Mouse (Mus musculus): ENCODE data around the gene Cenpx. TPM values are rescaled to one million over a fixed set of nuclear protein-coding genes. Genes with fewer than 3 reads are reported as not detected.

The Cenpx gene
- polyA plus RNA-seq, 1 experiment from 2014 or later = 112 TPM

DNA sequence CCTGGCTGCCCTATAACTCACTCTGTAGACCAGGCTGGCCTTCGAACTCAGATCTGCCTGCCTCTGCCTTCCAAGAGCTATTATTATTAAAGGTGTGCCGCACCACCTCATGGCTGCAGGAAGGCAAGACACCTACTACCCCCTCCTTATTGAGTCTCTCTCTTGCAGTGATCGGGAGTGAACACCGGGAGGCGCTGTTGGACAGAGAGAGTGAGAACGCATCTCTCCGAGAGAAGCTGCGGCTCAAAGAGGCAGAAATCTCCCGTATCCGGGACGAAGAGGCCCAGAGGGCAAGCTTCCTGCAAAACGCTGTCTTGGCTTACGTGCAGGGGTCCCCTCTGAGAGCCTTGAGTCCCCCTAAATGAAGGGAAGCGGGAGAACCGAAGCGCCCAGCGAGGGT is 6.9 kb upstream of the Cenpx start:
- Histone ChIP-seq H3K9ac (ENCODE audit: low read length) (peak overlapping the region; percentile 82), H3K4me2 (ENCODE audit: low read depth) (peak overlapping the region; percentile 99), H3K4me3 (ENCODE audit: low read depth, low read length) (peak overlapping the region; percentile 60), H3K9me3 (ENCODE audit: control insufficient read depth, low read length) (no peaks in the 10 kb centered on the region), H3K27me3 (ENCODE audit: control insufficient read depth, insufficient read depth, low read length) (peaks cover 13% of the 10 kb centered on the region), H3K27ac (ENCODE audit: low read depth, low read length) (no peak overlapping the region), H3K4me1 (ENCODE audit: control insufficient read depth, insufficient read depth, low read length) (peaks cover 14% of the 10 kb centered on the region), H3K36me3 (ENCODE audit: control insufficient read depth, insufficient read depth, low read length) (peaks cover 6% of the 10 kb centered on the region)
- WGBS = 11% methylated on average over 17 of the region's 17 CpGs
- 0 out of 2 replicates have a peak, but pooled peaks have one; percentile 5 for ATAC-seq (ENCODE audit: insufficient read depth, low FRiP score, low TSS enrichment)
- peak; percentile 92 for DNase-seq (ENCODE audit: low spot score)

DNA sequence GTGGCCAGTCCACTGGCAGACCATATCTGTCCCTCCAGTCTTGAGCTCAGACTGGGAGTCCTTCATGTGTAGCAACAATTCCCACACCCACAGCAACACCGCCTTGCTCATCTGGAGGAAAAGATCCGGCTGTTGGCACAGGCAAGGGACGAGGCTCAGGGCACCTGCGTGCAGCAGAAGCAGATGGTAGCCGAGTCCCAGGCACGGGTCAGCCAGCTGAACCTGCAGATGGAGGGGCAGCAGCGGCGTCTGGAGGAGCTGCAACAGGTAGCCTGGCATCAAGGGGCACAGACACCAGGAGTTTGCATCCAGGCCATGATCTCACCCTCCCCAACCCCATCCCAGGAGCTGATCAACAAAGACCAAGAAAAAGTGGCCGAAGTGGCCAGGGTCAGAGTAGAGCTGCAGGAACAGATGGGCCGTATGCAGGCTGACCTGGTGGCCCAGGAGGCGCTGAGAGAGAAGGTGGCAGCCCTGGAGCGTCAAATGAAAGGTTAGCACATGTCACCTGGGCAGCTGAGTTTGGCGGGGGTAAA is 6.4 kb upstream of the Cenpx start:
- Histone ChIP-seq H3K27ac (ENCODE audit: low read depth, low read length) (no peak overlapping the region), H3K27me3 (ENCODE audit: control insufficient read depth, insufficient read depth, low read length) (peaks cover 13% of the 10 kb centered on the region), H3K36me3 (ENCODE audit: control insufficient read depth, insufficient read depth, low read length) (peaks cover 6% of the 10 kb centered on the region), H3K4me1 (ENCODE audit: control insufficient read depth, insufficient read depth, low read length) (peaks cover 14% of the 10 kb centered on the region), H3K4me2 (ENCODE audit: low read depth) (no peak overlapping the region), H3K9me3 (ENCODE audit: control insufficient read depth, low read length) (no peaks in the 10 kb centered on the region), H3K4me3 (ENCODE audit: low read depth, low read length) (no peak overlapping the region), H3K9ac (ENCODE audit: low read length) (no peak overlapping the region)
- DNase-seq (ENCODE audit: low spot score) (no peak), ATAC-seq (ENCODE audit: insufficient read depth, low FRiP score, low TSS enrichment) (no peak)
- WGBS = 89% methylated on average over 13 of the region's 13 CpGs

- DNase-seq (ENCODE audit: low spot score) = no peak
- WGBS = 91% methylated on average over 9 of the region's 9 CpGs
These were observed 5.7 kb upstream of the Cenpx start for GRCm38 (mm10) chr11:120719242-120719641.

DNA sequence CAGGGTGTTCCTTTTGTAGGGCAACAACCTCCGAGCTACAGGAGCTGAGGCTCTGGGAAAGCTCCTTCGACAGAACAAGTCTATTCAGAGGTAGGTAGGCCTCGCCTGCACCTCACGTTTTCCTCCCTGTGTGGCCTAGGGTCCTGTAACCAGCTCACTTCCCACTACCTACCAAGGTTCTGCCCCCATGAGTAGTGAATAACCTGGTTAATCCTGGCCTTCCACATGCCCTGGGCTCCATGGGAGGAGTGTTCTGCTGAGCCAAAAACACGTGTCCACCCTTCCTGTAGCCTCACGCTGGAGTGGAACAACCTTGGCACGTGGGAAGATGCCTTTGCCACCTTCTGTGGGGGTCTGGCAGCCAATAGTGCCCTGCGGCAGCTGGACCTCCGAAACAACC is 1.6 kb upstream of the Cenpx start:
- H3K9me3 ChIP-seq (ENCODE audit: control insufficient read depth, low read length) = no peaks in the 10 kb centered on the region
- ATAC-seq (ENCODE audit: insufficient read depth, low FRiP score, low TSS enrichment) (no peak), DNase-seq (ENCODE audit: low spot score) (no peak)
- H3K4me2 ChIP-seq (ENCODE audit: low read depth) = no peak overlapping the region
- H3K4me1 ChIP-seq (ENCODE audit: control insufficient read depth, insufficient read depth, low read length) = peaks cover 12% of the 10 kb centered on the region
- peaks cover 6% of the 10 kb centered on the region for H3K36me3 ChIP-seq (ENCODE audit: control insufficient read depth, insufficient read depth, low read length)
- no peak overlapping the region for H3K9ac ChIP-seq (ENCODE audit: low read length)
- H3K27ac ChIP-seq (ENCODE audit: low read depth, low read length) = no peak overlapping the region
- H3K27me3 ChIP-seq (ENCODE audit: control insufficient read depth, insufficient read depth, low read length) = no peaks in the 10 kb centered on the region
- H3K4me3 ChIP-seq (ENCODE audit: low read depth, low read length) = no peak overlapping the region
- 90% methylated on average over 9 of the region's 9 CpGs for WGBS

More at GRCm38 (mm10) chr11:120719242-120719641, 5.7 kb upstream of the Cenpx start:
- ATAC-seq (ENCODE audit: insufficient read depth, low FRiP score, low TSS enrichment) = no peak
- Histone ChIP-seq H3K27me3 (ENCODE audit: control insufficient read depth, insufficient read depth, low read length) (peaks cover 13% of the 10 kb centered on the region), H3K9ac (ENCODE audit: low read length) (no peak overlapping the region), H3K9me3 (ENCODE audit: control insufficient read depth, low read length) (no peaks in the 10 kb centered on the region), H3K27ac (ENCODE audit: low read depth, low read length) (no peak overlapping the region), H3K4me3 (ENCODE audit: low read depth, low read length) (no peak overlapping the region), H3K4me2 (ENCODE audit: low read depth) (no peak overlapping the region), H3K36me3 (ENCODE audit: control insufficient read depth, insufficient read depth, low read length) (peaks cover 6% of the 10 kb centered on the region), H3K4me1 (ENCODE audit: control insufficient read depth, insufficient read depth, low read length) (peaks cover 21% of the 10 kb centered on the region)

DNA sequence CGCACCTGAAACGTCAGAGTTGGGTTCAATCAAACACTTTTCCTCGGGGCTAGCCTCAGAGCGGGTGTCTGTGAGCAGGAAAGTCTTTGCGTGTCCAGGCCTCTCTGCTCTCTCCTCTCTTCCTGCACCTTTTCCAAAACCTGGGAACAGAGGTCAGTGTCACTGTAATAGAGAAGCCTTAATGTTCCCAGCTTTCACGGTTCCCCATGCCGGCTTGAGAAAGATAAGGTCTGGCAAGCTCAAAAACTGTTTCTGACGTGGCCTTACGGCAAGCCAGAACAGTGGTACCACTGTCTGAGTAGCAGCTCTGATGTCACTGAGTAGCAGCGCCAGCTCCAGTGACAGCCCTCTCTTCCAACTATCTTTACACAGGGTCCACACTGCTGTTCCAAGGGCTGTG is 1.0 kb upstream of the Cenpx start:
- Histone ChIP-seq H3K27ac (ENCODE audit: low read depth, low read length) (no peak overlapping the region), H3K4me2 (ENCODE audit: low read depth) (peak overlapping the region; percentile 96), H3K36me3 (ENCODE audit: control insufficient read depth, insufficient read depth, low read length) (peaks cover 6% of the 10 kb centered on the region), H3K9me3 (ENCODE audit: control insufficient read depth, low read length) (no peaks in the 10 kb centered on the region), H3K4me1 (ENCODE audit: control insufficient read depth, insufficient read depth, low read length) (peaks cover 12% of the 10 kb centered on the region), H3K27me3 (ENCODE audit: control insufficient read depth, insufficient read depth, low read length) (no peaks in the 10 kb centered on the region), H3K9ac (ENCODE audit: low read length) (peak overlapping the region; percentile 62), H3K4me3 (ENCODE audit: low read depth, low read length) (peak overlapping the region; percentile 65)
- 60% methylated on average over 10 of the region's 10 CpGs for WGBS
- no peak for DNase-seq (ENCODE audit: low spot score)
- ATAC-seq (ENCODE audit: insufficient read depth, low FRiP score, low TSS enrichment) = no peak

DNA sequence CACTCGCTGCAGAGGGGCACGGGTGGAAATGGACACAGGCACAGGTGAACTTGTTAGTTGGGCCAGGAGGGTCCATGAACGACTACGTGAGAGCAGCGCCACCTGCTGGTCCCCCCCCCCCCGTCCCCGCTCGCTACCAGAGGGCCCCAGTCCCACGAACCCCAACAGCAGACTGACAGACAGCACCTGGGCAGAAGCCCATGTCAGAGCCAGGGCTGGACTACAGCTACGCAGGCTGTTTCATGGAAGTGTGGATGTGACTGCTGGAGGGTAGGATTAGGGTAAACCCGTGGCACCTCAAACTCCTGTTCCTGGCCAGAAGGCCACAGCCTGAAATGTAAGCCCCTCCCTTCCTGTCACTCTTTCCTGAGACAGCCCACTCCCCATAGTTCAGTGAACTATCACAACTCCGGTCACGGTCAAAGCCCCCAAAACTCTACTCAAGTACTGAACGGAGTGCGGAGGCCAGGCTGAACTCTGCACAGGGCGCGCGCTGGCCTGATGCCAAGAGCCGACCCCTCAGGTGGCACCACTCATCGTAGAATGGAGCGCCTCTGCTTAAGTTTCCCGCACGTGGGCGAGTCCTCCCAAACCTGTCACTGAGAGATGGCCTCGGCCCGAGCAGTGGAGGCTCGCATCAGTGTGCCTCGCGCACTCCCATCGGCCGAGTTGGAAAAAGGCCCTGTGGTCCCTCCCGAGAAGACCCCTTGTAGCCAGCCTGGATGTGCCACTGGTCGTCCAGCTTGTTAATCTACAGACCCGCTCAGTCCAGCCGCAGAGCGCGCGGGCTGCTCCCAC is 568 bp downstream of the Cenpx start:
- under 1% methylated on average over 38 of the region's 38 CpGs for WGBS

GRCm38 (mm10) chr11:120711980-120712604 is 1.4 kb downstream of the Cenpx start:
- Histone ChIP-seq H3K4me1 (ENCODE audit: control insufficient read depth, insufficient read depth, low read length) (peaks cover 19% of the 10 kb centered on the region), H3K27me3 (ENCODE audit: control insufficient read depth, insufficient read depth, low read length) (no peaks in the 10 kb centered on the region), H3K4me3 (ENCODE audit: low read depth, low read length) (no peak overlapping the region), H3K4me2 (ENCODE audit: low read depth) (peak overlapping the region; percentile 88), H3K9ac (ENCODE audit: low read length) (no peak overlapping the region; the same call in 1 of the 2 replicates), H3K9me3 (ENCODE audit: control insufficient read depth, low read length) (no peaks in the 10 kb centered on the region), H3K36me3 (ENCODE audit: control insufficient read depth, insufficient read depth, low read length) (peaks cover 2% of the 10 kb centered on the region), H3K27ac (ENCODE audit: low read depth, low read length) (no peak overlapping the region)
- no peak for ATAC-seq (ENCODE audit: insufficient read depth, low FRiP score, low TSS enrichment)
- DNase-seq (ENCODE audit: low spot score) = no peak
- WGBS = 53% methylated on average over 8 of the region's 8 CpGs

More for the DNA sequence above, 568 bp downstream of the Cenpx start:
- H3K4me2 ChIP-seq (ENCODE audit: low read depth) = peak overlapping the region; percentile 88
- peak overlapping the region; percentile 3; the same call in 1 of the 2 replicates for H3K27ac ChIP-seq (ENCODE audit: low read depth, low read length)
- H3K36me3 ChIP-seq (ENCODE audit: control insufficient read depth, insufficient read depth, low read length) = peaks cover 6% of the 10 kb centered on the region
- H3K27me3 ChIP-seq (ENCODE audit: control insufficient read depth, insufficient read depth, low read length) = no peaks in the 10 kb centered on the region
- H3K4me1 ChIP-seq (ENCODE audit: control insufficient read depth, insufficient read depth, low read length) = peaks cover 12% of the 10 kb centered on the region
- no peaks in the 10 kb centered on the region for H3K9me3 ChIP-seq (ENCODE audit: control insufficient read depth, low read length)
- DNase-seq (ENCODE audit: low spot score) (peak; percentile 74), ATAC-seq (ENCODE audit: insufficient read depth, low FRiP score, low TSS enrichment) (peak; percentile 57)
- peak overlapping the region; percentile 41 for H3K9ac ChIP-seq (ENCODE audit: low read length)
- peak overlapping the region; percentile 65 for H3K4me3 ChIP-seq (ENCODE audit: low read depth, low read length)

DNA sequence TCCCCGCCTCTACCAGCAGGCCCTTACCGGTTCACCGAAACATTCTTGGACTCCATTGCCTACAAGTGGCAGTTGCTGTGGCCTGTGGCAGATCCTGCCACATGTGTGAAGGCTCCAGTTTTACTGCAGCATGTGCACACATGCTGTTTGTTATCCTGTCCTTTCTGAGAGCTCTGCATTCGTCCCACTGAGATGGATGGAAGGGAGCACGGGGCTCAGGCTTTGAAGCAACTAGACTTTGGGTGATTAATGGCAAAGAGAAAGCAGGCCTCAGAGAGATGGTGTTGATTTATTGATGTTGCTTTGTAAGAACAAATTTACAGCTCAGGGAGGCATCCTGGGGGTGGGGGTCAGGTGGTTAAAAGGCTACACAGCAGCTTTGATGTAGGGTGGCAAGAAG is 2.9 kb downstream of the Cenpx start:
- DNase-seq (ENCODE audit: low spot score) (no peak), ATAC-seq (ENCODE audit: insufficient read depth, low FRiP score, low TSS enrichment) (no peak)
- Histone ChIP-seq H3K9ac (ENCODE audit: low read length) (no peak overlapping the region), H3K36me3 (ENCODE audit: control insufficient read depth, insufficient read depth, low read length) (no peaks in the 10 kb centered on the region; the same call in none of the 2 replicates), H3K27ac (ENCODE audit: low read depth, low read length) (no peak overlapping the region), H3K27me3 (ENCODE audit: control insufficient read depth, insufficient read depth, low read length) (no peaks in the 10 kb centered on the region), H3K4me1 (ENCODE audit: control insufficient read depth, insufficient read depth, low read length) (peaks cover 30% of the 10 kb centered on the region), H3K9me3 (ENCODE audit: control insufficient read depth, low read length) (no peaks in the 10 kb centered on the region), H3K4me3 (ENCODE audit: low read depth, low read length) (no peak overlapping the region), H3K4me2 (ENCODE audit: low read depth) (no peak overlapping the region)
- WGBS = 25% methylated on average over 5 of the region's 5 CpGs
